Mouse (Mus musculus) thymus, adult 2 months (tissue): ENCODE data around the gene Trafd1.

Experiments used
- CTCF ChIP-seq: fragments of 200-500 bp; IDR thresholded peaks from 2 replicates; pipeline ENCODE4 v1.5.1; 2012; ENCODE audit warnings: mild to moderate bottlenecking, control low read depth, low read length, moderate library complexity, borderline replicate concordance; ENCODE audit not compliant: control insufficient read depth, poor library complexity, insufficient read depth; ENCODE audit errors: extremely low read depth
- POLR2A ChIP-seq: fragments of 200-500 bp; IDR thresholded peaks from 2 replicates; pipeline ENCODE4 v1.6.1; 2012; ENCODE audit warnings: mild to moderate bottlenecking, low read length, control low read depth, moderate library complexity; ENCODE audit not compliant: control insufficient read depth, poor library complexity, insufficient read depth; ENCODE audit errors: extremely low read depth

DNA sequence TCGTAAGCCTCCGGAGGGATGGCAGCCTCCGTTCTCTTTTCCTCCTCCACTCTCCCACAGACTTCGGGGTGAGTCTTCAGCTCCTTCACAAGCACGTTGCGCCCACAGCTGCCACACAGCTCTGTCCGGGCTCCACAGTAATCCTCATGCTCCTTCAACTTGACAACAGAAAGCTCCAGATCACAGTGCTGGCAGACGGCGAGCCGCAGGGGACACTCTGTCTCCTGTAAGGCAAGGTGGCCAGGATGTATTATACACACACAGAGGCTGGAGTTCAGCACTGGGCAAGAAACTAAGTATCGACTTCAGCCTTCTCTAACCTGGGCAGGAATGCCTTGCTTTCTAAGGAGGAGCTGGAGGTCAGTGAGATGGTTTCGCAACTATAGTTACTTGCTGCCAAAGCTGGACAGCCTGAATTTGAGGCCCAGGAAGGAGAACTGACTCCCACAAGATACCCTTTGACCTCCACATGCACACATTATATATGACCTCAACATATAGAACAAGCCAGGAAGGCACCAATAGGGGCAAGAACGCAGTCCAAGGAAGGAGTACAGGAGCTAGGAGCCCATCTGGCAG is 6.7 kb downstream of the Trafd1 start:
- TF ChIP-seq CTCF (no peak), POLR2A (no peak)
